Mouse (Mus musculus) lung, adult 2 months (tissue): ENCODE data around the gene Cpeb3.

Experiments
- CTCF ChIP-seq: fragments of 200-500 bp; IDR thresholded peaks from 2 replicates; pipeline ENCODE4 v1.5.1; 2011; ENCODE audit warnings: mild to moderate bottlenecking, low read length, control low read depth; ENCODE audit not compliant: insufficient read depth
- POLR2A ChIP-seq: fragments of 200-500 bp; IDR thresholded peaks from 2 replicates; pipeline ENCODE4 v1.6.1; 2011; ENCODE audit warnings: low read depth, mild to moderate bottlenecking, control low read depth, low read length, borderline replicate concordance; ENCODE audit errors: extremely low read depth

- no peak for TF ChIP-seq CTCF
- TF ChIP-seq POLR2A = no peak
Observed at GRCm38 (mm10) chr19:37069243-37069642, 139.2 kb downstream of the Cpeb3 start.
